Mouse (Mus musculus): Measurements from ENCODE around the gene Hnrnph3.

- TF ChIP-seq POLR2A (IDR thresholded peaks at IDR 0.05; ENCODE audit: control insufficient read depth, low read depth, low read length) (peak; percentile 20; the same call in 1 of the 2 replicates), CTCF (IDR thresholded peaks at IDR 0.05; ENCODE audit: control insufficient read depth, insufficient read depth, insufficient replicate concordance, low read depth, low read length) (no peak)
These were observed 1.4 kb downstream of the Hnrnph3 start for GRCm38 (mm10) chr10:63022541-63023120.
